Mouse (Mus musculus) intestine, embryonic 16.5 days (tissue): ENCODE data around the gene Cyp2c68. TPM values are rescaled to one million over a fixed set of nuclear protein-coding genes. Genes with fewer than 3 reads are reported as not detected.
"Not testable (repeated sequence)": the region's sequence is repeated elsewhere in the genome, so short reads cannot be mapped to it uniquely, and the experiment has no call there.

ENCODE experiments used
- ATAC-seq: fragments of 200-750 bp; cut with Nextera tagmentation; 2 replicates; pipeline ENCODE4 v1.8.0; 2017; ENCODE audit warnings: moderate TSS enrichment, moderate library complexity
- H3K27ac ChIP-seq: fragments of 300-500 bp; sonication (generic); 2 replicates; pipeline ENCODE4 v1.5.1; 2014; ENCODE audit warnings: mild to moderate bottlenecking, low read length
- H3K27me3 ChIP-seq: fragments of 300-500 bp; sonication (generic); replicated peaks from 2 replicates; pipeline ENCODE4 v1.6.1; 2014; ENCODE audit warnings: low read length, control low read depth, mixed read lengths; ENCODE audit not compliant: control insufficient read depth, insufficient read depth
- H3K36me3 ChIP-seq: fragments of 300-500 bp; sonication (generic); 2 replicates; pipeline ENCODE4 v1.6.1; 2014; ENCODE audit warnings: low read length, control low read depth; ENCODE audit not compliant: control insufficient read depth, insufficient read depth
- H3K4me1 ChIP-seq: fragments of 300-500 bp; sonication (generic); 2 replicates; pipeline ENCODE4 v1.6.1; 2014; ENCODE audit warnings: low read length, control low read depth, mixed read lengths; ENCODE audit not compliant: control insufficient read depth, insufficient read depth
- H3K4me2 ChIP-seq: fragments of 300-500 bp; sonication (generic); 2 replicates; pipeline ENCODE4 v1.6.1; 2014; ENCODE audit warnings: low read depth, low read length, control low read depth
- H3K4me3 ChIP-seq: fragments of 300-500 bp; sonication (generic); 2 replicates; pipeline ENCODE4 v1.5.1; 2014; ENCODE audit warnings: mild to moderate bottlenecking, low read length
- H3K9ac ChIP-seq: fragments of 300-500 bp; sonication (generic); 2 replicates; pipeline ENCODE4 v1.6.1; 2014; ENCODE audit warnings: low read depth, low read length
- H3K9me3 ChIP-seq: fragments of 300-500 bp; sonication (generic); 2 replicates; pipeline ENCODE4 v1.6.1; 2016; ENCODE audit warnings: low read length, control low read depth; ENCODE audit not compliant: control insufficient read depth
- WGBS: fragments of 180-500 bp; shearing (Covaris S2); extraction: QIAGEN DNeasy Blood & Tissue Kit; methylation state at CpG from one replicate; pipeline ENCODE4 v1.1.7; 2014; 5-methylcytosine and 5-hydroxymethylcytosine counted together
- polyA plus RNA-seq: library from polyadenylated mRNA; unstranded; fragments of >200 nt; fragmentation: Nextera tagmentation; extraction: Ambion mirVana; gene quantifications from 2 replicates; pipeline ENCODE4 v1.2.1, GENCODE M21; 2015

Cyp2c68 gene
- polyA plus RNA-seq: 101 and 111 TPM in 2 replicates

DNA sequence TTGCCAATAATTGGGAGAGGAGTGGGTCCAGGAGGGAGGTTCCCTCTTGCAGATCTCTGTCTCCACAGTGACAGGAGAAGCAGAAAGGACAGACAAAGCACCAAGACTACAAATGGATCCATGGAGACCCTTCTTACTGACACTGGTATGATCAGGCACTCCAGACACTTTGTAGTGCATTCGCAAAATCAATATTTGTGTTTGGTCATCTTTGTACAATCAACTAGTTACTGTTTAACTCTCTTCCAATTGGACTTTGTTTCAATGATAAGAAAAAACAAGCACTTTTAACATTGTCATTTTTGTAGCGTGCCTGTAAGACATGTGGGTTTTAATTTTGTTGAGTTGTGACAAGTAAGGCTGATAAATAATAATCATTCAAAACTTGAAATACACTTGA is at the start of gene Cyp2c68:
Gene Cyp2c68, minus strand, starts transcription at position 135 of the 400 bp plus-strand sequence.
- Histone ChIP-seq H3K4me2 (no peak within 1 kb of the TSS), H3K4me1 (no peaks in the 10 kb centered on the region), H3K27ac (0 out of 2 replicates have a peak within 1 kb of the TSS, but pooled peaks have one; percentile 5), H3K9me3 (no peaks in the 10 kb centered on the region), H3K9ac (no peak within 1 kb of the TSS), H3K4me3 (peak within 1 kb of the TSS; percentile 42), H3K36me3 (no peaks in the 10 kb centered on the region), H3K27me3 (no peaks in the 10 kb centered on the region)
- peak; percentile 65 for ATAC-seq
- 55% methylated on average over 2 of the region's 2 CpGs for WGBS

DNA sequence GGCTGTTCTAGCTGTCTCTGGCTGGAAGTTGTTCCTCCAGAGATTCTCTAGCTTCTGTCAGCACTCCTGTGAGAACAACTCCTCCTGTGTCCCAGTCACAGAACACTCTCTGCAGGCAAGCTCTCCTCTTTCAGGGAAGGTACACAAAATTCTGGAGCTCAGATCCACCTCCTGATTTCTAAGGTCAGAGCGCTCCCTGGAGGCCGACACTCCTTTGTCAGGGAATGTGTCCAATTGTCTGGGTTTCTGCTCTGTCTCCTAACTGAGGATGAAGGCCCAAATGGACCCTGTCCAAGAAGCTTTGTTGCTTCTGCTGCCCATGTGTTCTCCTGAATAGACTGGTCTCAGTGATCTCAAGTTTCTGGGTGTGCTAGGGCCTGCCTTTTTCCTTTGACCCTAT is 44.6 kb upstream of the Cyp2c68 start:
- H3K36me3 ChIP-seq, H3K27ac ChIP-seq, H3K4me3 ChIP-seq, H3K27me3 ChIP-seq, H3K4me2 ChIP-seq, H3K4me1 ChIP-seq, H3K9me3 ChIP-seq, ATAC-seq, H3K9ac ChIP-seq: not testable (repeated sequence)
- 93% methylated on average over 2 of the region's 2 CpGs for WGBS

DNA sequence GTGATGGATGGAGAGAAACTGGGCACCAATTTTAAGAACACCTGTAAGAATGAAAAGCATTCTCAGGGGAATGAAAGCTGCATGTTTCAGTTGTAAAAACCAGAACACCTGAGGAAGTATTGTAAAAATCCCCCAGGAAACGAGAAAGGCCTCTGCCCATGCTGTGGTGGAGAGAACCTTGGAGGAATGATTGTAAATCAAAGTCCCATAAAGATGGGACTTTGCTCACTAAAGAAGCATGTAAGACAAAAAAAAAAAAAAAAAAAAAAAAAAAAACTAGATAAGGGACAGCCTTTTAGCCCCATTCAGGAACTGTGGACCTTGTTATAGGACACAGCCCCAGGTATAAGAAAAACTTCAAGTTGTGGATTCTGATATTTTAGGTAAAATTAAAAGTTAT is 4.5 kb upstream of the Cyp2c68 start:
- Histone ChIP-seq H3K36me3 (no peaks in the 10 kb centered on the region), H3K27ac (peak overlapping the region; percentile 84), H3K9me3 (no peaks in the 10 kb centered on the region), H3K4me2 (no peak overlapping the region), H3K27me3 (no peaks in the 10 kb centered on the region), H3K4me3 (no peak overlapping the region), H3K4me1 (no peaks in the 10 kb centered on the region), H3K9ac (no peak overlapping the region)
- WGBS: 24% methylated on average over 1 of the region's 1 CpGs
- peak; percentile 86 for ATAC-seq

DNA sequence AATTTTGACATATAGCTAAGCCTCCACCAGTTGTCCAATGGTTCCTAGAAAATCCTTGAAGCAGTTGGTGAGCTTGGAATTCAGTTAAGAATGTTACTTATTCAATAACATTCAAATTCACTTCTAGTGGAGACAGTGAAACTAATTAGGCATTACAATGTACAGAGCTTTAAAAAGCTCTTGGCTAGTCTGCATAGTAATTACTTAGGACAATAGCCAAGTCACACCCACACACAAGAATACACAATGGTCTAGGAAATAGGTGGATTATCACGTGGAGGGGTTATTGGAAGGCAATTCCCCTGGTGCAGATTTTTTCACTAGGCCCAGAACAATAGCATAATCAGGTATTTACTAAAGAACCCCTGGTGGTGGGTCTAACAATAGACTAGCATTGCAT is 3.5 kb upstream of the Cyp2c68 start:
- 72% methylated on average over 1 of the region's 1 CpGs for WGBS
- ATAC-seq, H3K36me3 ChIP-seq, H3K9me3 ChIP-seq, H3K4me3 ChIP-seq, H3K4me2 ChIP-seq, H3K27me3 ChIP-seq, H3K9ac ChIP-seq, H3K4me1 ChIP-seq: not testable (repeated sequence)
- peak overlapping the region; percentile 84; the same call in 1 of the 2 replicates for H3K27ac ChIP-seq

DNA sequence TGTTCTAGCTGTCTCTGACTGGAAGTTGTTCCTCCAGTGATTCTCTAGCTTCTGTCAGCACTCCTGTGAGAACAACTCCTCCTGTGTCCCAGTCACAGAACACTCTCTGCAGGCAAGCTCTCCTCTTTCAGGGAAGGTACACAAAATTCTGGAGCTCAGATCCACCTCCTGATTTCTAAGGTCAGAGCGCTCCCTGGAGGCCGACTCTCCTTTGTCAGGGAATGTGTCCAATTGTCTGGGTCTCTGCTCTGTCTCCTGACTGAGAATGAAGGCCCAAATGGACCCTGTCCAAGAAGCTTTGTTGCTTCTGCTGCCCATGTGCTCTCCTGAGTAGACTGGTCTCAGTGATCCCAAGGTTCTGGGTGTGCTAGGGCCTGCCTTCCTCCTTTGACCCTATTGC is 29.7 kb downstream of the Cyp2c68 start:
- not testable (repeated sequence) for H3K4me1 ChIP-seq, H3K27ac ChIP-seq, ATAC-seq, H3K27me3 ChIP-seq, H3K9ac ChIP-seq, H3K4me3 ChIP-seq, H3K9me3 ChIP-seq, H3K4me2 ChIP-seq, H3K36me3 ChIP-seq
- WGBS: 81% methylated on average over 2 of the region's 2 CpGs

DNA sequence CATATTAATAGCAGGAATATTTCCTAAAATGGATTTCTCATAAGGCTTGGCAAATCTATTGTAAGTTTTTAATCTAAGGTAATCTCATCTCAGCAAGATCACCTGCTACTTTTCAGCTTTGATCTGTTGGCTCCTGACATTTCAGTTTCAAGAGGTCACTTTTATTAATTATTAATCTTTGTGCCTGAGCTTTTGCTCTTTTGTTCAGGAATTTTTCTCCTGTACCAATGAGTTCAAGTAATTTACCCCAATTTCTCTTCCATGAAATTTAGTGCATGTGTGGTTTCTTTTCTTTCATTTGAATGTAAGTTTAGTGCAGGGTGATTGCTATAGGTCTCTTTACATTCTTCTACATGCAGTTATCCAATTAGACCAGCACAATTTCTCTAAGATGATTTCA is 75.2 kb downstream of the Cyp2c68 start:
- H3K36me3 ChIP-seq, H3K9me3 ChIP-seq, H3K4me3 ChIP-seq, H3K4me1 ChIP-seq, H3K9ac ChIP-seq, H3K4me2 ChIP-seq, H3K27ac ChIP-seq, H3K27me3 ChIP-seq, ATAC-seq: not testable (repeated sequence)

DNA sequence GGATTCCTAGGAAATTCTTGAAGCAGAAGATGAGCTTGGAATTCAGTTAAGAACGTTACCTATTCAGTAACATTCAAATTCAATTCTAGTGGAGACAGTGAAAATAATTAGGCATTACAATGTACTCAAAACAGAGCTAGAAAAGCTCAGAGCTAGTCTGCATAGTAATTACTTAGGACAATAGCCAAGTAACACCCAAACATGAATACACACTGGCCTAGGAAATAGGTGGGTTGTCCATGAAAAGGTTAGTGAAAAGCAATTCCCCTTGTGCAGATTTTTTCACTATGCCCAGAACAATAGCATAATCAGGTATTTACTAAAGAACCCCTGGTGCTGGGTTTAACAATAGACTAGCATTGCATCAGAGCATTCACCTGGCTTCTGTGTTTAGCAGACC is 88.5 kb downstream of the Cyp2c68 start:
- Histone ChIP-seq H3K9ac (no peak overlapping the region), H3K4me1 (no peaks in the 10 kb centered on the region), H3K27ac (no peak overlapping the region), H3K36me3 (no peaks in the 10 kb centered on the region), H3K4me3 (no peak overlapping the region), H3K9me3 (no peaks in the 10 kb centered on the region), H3K4me2 (no peak overlapping the region), H3K27me3 (no peaks in the 10 kb centered on the region)
- WGBS: 43% methylated on average over 1 of the region's 1 CpGs
- no peak for ATAC-seq

DNA sequence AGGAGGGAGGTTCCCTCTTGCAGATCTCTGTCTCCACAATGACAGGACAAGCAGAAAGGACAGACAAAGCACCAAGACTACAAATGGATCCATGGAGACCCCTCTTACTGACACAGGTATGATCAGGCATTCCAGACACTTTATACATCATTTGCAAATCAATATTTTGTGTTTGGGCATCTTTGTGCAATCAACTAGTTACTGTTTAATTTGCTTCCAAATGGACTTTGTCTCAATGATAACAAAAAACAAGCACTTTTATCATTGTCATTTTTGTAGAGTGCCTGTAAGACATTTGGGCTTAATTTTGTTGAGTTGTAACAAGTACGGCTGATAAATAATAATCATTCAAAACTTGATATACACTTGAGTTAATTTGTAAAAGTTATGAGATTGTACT is 91.9 kb downstream of the Cyp2c68 start, which contains the start of gene Cyp2c67:
Gene Cyp2c67, minus strand, starts transcription at position 114 of the 400 bp plus-strand sequence.
- WGBS: 89% methylated on average over 1 of the region's 1 CpGs
- H3K9ac ChIP-seq: no peak within 1 kb of the TSS
- no peak for ATAC-seq
- H3K4me1 ChIP-seq: no peaks in the 10 kb centered on the region
- no peak within 1 kb of the TSS for H3K27ac ChIP-seq
- no peaks in the 10 kb centered on the region for H3K9me3 ChIP-seq
- no peak within 1 kb of the TSS for H3K4me2 ChIP-seq
- H3K4me3 ChIP-seq: no peak within 1 kb of the TSS
- H3K27me3 ChIP-seq: no peaks in the 10 kb centered on the region
- no peaks in the 10 kb centered on the region for H3K36me3 ChIP-seq

DNA sequence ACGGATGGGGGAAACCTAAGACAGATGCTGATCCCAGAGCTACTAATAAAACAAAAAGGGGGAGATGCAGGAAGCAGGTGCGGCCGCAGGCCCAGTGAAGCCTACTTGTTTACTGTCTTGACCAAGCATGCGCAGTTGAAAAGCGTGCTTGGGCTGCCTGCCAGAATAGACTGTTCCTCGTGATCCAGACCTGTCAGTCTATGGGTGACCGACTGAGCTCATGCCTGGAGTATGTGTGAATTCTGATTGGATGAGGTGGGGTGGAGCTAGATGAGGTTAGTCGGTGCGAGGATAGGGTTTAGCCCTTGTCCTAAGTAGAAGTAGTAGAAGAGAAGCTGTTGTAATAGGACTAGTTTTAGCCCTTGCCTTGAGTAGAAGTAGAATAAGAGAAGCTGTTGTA is 93.3 kb downstream of the Cyp2c68 start:
- ATAC-seq: no peak
- no peak overlapping the region for H3K27ac ChIP-seq
- H3K9me3 ChIP-seq: no peaks in the 10 kb centered on the region
- no peak overlapping the region for H3K9ac ChIP-seq
- no peak overlapping the region for H3K4me3 ChIP-seq
- H3K4me2 ChIP-seq: no peak overlapping the region
- H3K36me3 ChIP-seq: no peaks in the 10 kb centered on the region
- WGBS: 91% methylated on average over 9 of the region's 9 CpGs
- H3K4me1 ChIP-seq: no peaks in the 10 kb centered on the region
- H3K27me3 ChIP-seq: no peaks in the 10 kb centered on the region

DNA sequence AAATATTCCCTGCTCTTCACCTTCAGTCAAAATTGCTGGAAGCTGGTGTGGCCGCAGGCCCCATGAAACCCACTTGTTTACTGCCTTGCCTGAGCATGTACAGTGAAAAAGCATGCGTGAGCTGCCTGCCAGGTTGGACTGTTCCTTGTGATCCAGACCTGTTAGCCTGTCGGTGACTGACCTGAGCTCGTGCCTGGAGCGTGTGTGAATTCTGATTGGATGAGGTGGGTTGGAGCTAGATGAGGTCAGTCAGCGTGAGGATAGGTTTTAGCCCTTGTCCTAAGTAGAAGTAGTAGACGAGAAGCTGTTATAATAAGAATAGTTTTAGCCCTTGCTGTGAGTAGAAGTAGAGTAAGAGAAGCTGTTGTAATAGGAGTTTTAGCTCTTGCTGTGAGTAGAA is 96.3 kb downstream of the Cyp2c68 start:
- not testable (repeated sequence) for ATAC-seq

More for the DNA sequence above, 96.3 kb downstream of the Cyp2c68 start:
- H3K36me3 ChIP-seq, H3K4me1 ChIP-seq, H3K9ac ChIP-seq, H3K9me3 ChIP-seq, H3K27me3 ChIP-seq, H3K4me2 ChIP-seq, H3K27ac ChIP-seq, H3K4me3 ChIP-seq: not testable (repeated sequence)
- WGBS: 92% methylated on average over 7 of the region's 7 CpGs
